Mouse (Mus musculus): ENCODE measurements around the gene Bnip2.

DNA sequence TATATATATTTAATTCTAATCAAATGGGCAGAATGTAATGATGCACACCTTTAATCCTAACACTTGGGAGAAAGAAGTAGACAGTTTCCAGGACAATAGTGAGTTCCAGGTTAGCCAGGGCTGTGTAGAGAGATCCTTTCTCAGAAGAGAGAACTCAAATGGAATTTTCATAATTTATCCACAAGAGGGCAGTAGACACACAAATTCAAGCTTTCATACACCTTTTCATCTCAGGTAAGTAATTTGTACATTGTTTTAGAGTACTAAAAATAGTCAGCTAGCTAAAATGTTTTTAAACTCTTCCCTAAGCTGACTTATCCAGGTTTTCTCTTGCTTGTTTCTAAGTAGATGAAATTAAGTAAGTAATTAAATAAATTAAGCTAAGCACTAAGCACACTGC lies 29.6 kb downstream of the Bnip2 start:
- TF ChIP-seq POLR2A (IDR thresholded peaks at IDR 0.05; ENCODE audit: extremely low read depth, insufficient read depth, low read length) (no peak), CTCF (IDR thresholded peaks at IDR 0.05; ENCODE audit: extremely low read depth, insufficient read depth, low read length) (no peak)

Data from cortical plate, adult 2 months (tissue).